Mouse (Mus musculus): ENCODE measurements around the gene Nipsnap1. TPM values are rescaled to one million over a fixed set of nuclear protein-coding genes. Genes with fewer than 3 reads are reported as not detected.

Nipsnap1 gene
- total and polyA plus RNA-seq, 3 experiments = 53.5 to 97.9 (median 79.3) TPM

- TF ChIP-seq JUN (IDR thresholded peaks at IDR 0.05; ENCODE audit: insufficient read depth, low read depth, low read length) (peak; percentile 64), USF2 (conservative IDR thresholded peaks at IDR 0.05; ENCODE audit: low read depth, low read length) (no peak), CHD2 (IDR thresholded peaks at IDR 0.05; ENCODE audit: low read length) (0 out of 2 replicates have a peak, but pooled peaks have one; percentile 21)
Observed at GRCm38 (mm10) chr11:4931009-4931601, 57.4 kb downstream of the Nipsnap1 start (continued).

DNA sequence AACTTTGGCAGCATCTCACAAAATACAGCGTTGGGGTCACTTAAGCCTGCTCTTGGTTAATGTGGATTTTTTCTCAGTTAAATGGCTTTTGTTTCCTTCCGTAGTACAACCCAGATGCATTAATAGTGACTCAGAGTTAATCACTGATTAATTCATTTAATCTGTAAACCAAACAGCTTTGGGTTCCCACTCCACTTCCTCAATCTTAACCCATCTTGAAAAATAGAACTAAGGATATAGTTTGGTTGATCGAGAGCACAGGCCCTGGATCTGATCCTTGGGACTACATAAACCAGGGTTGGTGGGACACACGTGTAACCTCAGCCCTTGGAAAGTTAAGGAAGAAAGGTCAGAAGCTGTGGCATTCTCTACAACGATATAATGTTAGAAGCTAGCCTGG, 62.5 kb downstream of the Nipsnap1 start:
- H3K4me3 ChIP-seq (replicated peaks in 1 of 3; ENCODE audit: low read depth in 2 of 3, low read length in 2 of 3, poor library complexity in 1 of 3) = no peak overlapping the region
- no peaks in the 10 kb centered on the region for H3K27me3 ChIP-seq (replicated peaks)
- TF ChIP-seq HCFC1 (IDR thresholded peaks at IDR 0.05; ENCODE audit: low read depth, low read length) (no peak), SIN3A (IDR thresholded peaks at IDR 0.05; ENCODE audit: low read length) (no peak), USF2 (conservative IDR thresholded peaks at IDR 0.05; ENCODE audit: low read depth, low read length) (no peak), GABPA (IDR thresholded peaks at IDR 0.05; ENCODE audit: insufficient replicate concordance, low read depth, low read length) (no peak), TCF12 (IDR thresholded peaks at IDR 0.05; ENCODE audit: low read depth, low read length) (no peak), ETS1 (conservative IDR thresholded peaks at IDR 0.05; ENCODE audit: low read depth, low read length) (no peak), MAX (IDR thresholded peaks at IDR 0.05; ENCODE audit: low read length) (no peak), MXI1 (IDR thresholded peaks at IDR 0.05; ENCODE audit: low read depth, low read length) (no peak), ELF1 (IDR thresholded peaks at IDR 0.05; ENCODE audit: low read depth, low read length) (no peak), PAX5 (IDR thresholded peaks at IDR 0.05; ENCODE audit: low read length) (no peak), RCOR1 (conservative IDR thresholded peaks at IDR 0.05; ENCODE audit: low read depth, low read length) (no peak), POLR2AphosphoS2 (IDR thresholded peaks at IDR 0.05; ENCODE audit: low read depth, low read length) (no peak), E2F4 (IDR thresholded peaks at IDR 0.05; ENCODE audit: insufficient replicate concordance, low read depth, low read length) (no peak), USF1 (IDR thresholded peaks at IDR 0.05; ENCODE audit: low read depth, low read length) (no peak), EP300 (IDR thresholded peaks at IDR 0.05; ENCODE audit: low read length) (no peak), RAD21 (IDR thresholded peaks at IDR 0.05; ENCODE audit: low read depth, low read length) (no peak), JUND (conservative IDR thresholded peaks at IDR 0.05; ENCODE audit: low read depth, low read length) (no peak), UBTF (IDR thresholded peaks at IDR 0.05; ENCODE audit: low read depth, low read length) (no peak)
- dilution Hi-C loops (cut with MboI; ENCODE audit: extremely low pct_ligation_motif_present, extremely low pct_unique_long_range_greater_than_20kb, low sequenced_read_pairs) = no loop called here
- H3K9ac ChIP-seq (ENCODE audit: insufficient read depth, low read depth) = no peak overlapping the region
- no peaks in the 10 kb centered on the region for H3K9me3 ChIP-seq (replicated peaks; ENCODE audit: low read length)
- no peaks in the 10 kb centered on the region for H3K79me2 ChIP-seq (replicated peaks; ENCODE audit: control insufficient read depth, extremely low read depth, insufficient read depth, poor library complexity, severe bottlenecking)
- peaks cover 0 to 9% of the 10 kb centered on the region in 2 experiments for H3K4me1 ChIP-seq (ENCODE audit: control insufficient read depth in 1 of 2, insufficient read depth in 2 of 2)
- DNase-seq (ENCODE audit: extremely low read depth) = no peak
- in situ Hi-C loops (cut with MboI; ENCODE audit: low pct_ligation_motif_present, low pct_unique_long_range_greater_than_20kb, low sequenced_read_pairs) = no loop called here
- H3K36me3 ChIP-seq (replicated peaks in 1 of 2; ENCODE audit: control insufficient read depth in 1 of 2, insufficient read depth in 1 of 2, low read length in 1 of 2) = peaks cover 0 to 11% of the 10 kb centered on the region in 2 experiments
- H3K4me2 ChIP-seq (ENCODE audit: insufficient read depth, low read depth, poor library complexity, severe bottlenecking) = no peak overlapping the region
- no peak overlapping the region for H3K27ac ChIP-seq (ENCODE audit: insufficient read depth, low read depth)

Other genes starting within 250 kb of the Nipsnap1 start
- gene Ascc2, start 236.2 kb upstream of the Nipsnap1 start, total RNA-seq (2012; rRNA removed) = 34.6 and 37.2 TPM in 2 replicates
- 25.1 and 26.0 TPM in 2 replicates for gene Ascc2, start 236.2 kb upstream of the Nipsnap1 start, total RNA-seq (2014; rRNA removed)
- 50.4 and 52.9 TPM in 2 replicates for gene Ascc2, start 236.2 kb upstream of the Nipsnap1 start, polyA plus RNA-seq (2012; ENCODE audit: insufficient read length, low read depth)
- gene Uqcr10, start 169.6 kb upstream of the Nipsnap1 start, total RNA-seq (2012; rRNA removed) = 1,522 and 1,539 TPM in 2 replicates
- 905 and 1,007 TPM in 2 replicates for gene Uqcr10, start 169.6 kb upstream of the Nipsnap1 start, total RNA-seq (2014; rRNA removed)
- 740 and 776 TPM in 2 replicates for gene Uqcr10, start 169.6 kb upstream of the Nipsnap1 start, polyA plus RNA-seq (2012; ENCODE audit: insufficient read length, low read depth)
- gene Zmat5, start 169.3 kb upstream of the Nipsnap1 start, total RNA-seq (2012; rRNA removed) = 74.8 and 75.2 TPM in 2 replicates
- gene Zmat5, start 169.3 kb upstream of the Nipsnap1 start, total RNA-seq (2014; rRNA removed) = 27.9 and 35.9 TPM in 2 replicates
- gene Zmat5, start 169.3 kb upstream of the Nipsnap1 start, polyA plus RNA-seq (2012; ENCODE audit: insufficient read length, low read depth) = 41.8 and 51.4 TPM in 2 replicates
- 0.50 and 0.51 TPM in 2 replicates for gene Cabp7, start 127.2 kb upstream of the Nipsnap1 start, total RNA-seq (2012; rRNA removed)
- gene Cabp7, start 127.2 kb upstream of the Nipsnap1 start, total RNA-seq (2014; rRNA removed) = not detected in 2 replicates
- gene Cabp7, start 127.2 kb upstream of the Nipsnap1 start, polyA plus RNA-seq (2012; ENCODE audit: insufficient read length, low read depth) = not detected in 2 replicates
- 45.2 and 53.6 TPM in 2 replicates for gene Nf2, start 24.4 kb upstream of the Nipsnap1 start, total RNA-seq (2012; rRNA removed)
- 50.7 and 54.7 TPM in 2 replicates for gene Nf2, start 24.4 kb upstream of the Nipsnap1 start, total RNA-seq (2014; rRNA removed)
- 103 and 108 TPM in 2 replicates for gene Nf2, start 24.4 kb upstream of the Nipsnap1 start, polyA plus RNA-seq (2012; ENCODE audit: insufficient read length, low read depth)
- gene Thoc5, start 21.4 kb downstream of the Nipsnap1 start, total RNA-seq (2012; rRNA removed) = 62.7 and 81.5 TPM in 2 replicates
- 35.2 and 37.7 TPM in 2 replicates for gene Thoc5, start 21.4 kb downstream of the Nipsnap1 start, total RNA-seq (2014; rRNA removed)
- 83.8 and 86.0 TPM in 2 replicates for gene Thoc5, start 21.4 kb downstream of the Nipsnap1 start, polyA plus RNA-seq (2012; ENCODE audit: insufficient read length, low read depth)
- not detected in 2 replicates for gene Nefh, start 74.1 kb downstream of the Nipsnap1 start, total RNA-seq (2012; rRNA removed)
- not detected in 2 replicates for gene Nefh, start 74.1 kb downstream of the Nipsnap1 start, total RNA-seq (2014; rRNA removed)
- 0.06 and 0.08 TPM in 2 replicates for gene Nefh, start 74.1 kb downstream of the Nipsnap1 start, polyA plus RNA-seq (2012; ENCODE audit: insufficient read length, low read depth)
- 43.8 and 44.2 TPM in 2 replicates for gene Ap1b1, start 112.9 kb downstream of the Nipsnap1 start, total RNA-seq (2012; rRNA removed)
- 31.2 and 38.6 TPM in 2 replicates for gene Ap1b1, start 112.9 kb downstream of the Nipsnap1 start, total RNA-seq (2014; rRNA removed)
- 51.5 and 57.8 TPM in 2 replicates for gene Ap1b1, start 112.9 kb downstream of the Nipsnap1 start, polyA plus RNA-seq (2012; ENCODE audit: insufficient read length, low read depth)
- gene Rasl10a, start 184.2 kb downstream of the Nipsnap1 start, total RNA-seq (2012; rRNA removed) = 6.5 and 9.1 TPM in 2 replicates
- 2.1 and 3.0 TPM in 2 replicates for gene Rasl10a, start 184.2 kb downstream of the Nipsnap1 start, total RNA-seq (2014; rRNA removed)
- 6.3 and 7.5 TPM in 2 replicates for gene Rasl10a, start 184.2 kb downstream of the Nipsnap1 start, polyA plus RNA-seq (2012; ENCODE audit: insufficient read length, low read depth)
- 8.8 and 10.0 TPM in 2 replicates for gene Gas2l1, start 191.4 kb downstream of the Nipsnap1 start, total RNA-seq (2012; rRNA removed)
- gene Gas2l1, start 191.4 kb downstream of the Nipsnap1 start, total RNA-seq (2014; rRNA removed) = 2.6 and 3.3 TPM in 2 replicates
- gene Gas2l1, start 191.4 kb downstream of the Nipsnap1 start, polyA plus RNA-seq (2012; ENCODE audit: insufficient read length, low read depth) = 10.2 and 12.5 TPM in 2 replicates
- 16.8 and 17.0 TPM in 2 replicates for gene Rhbdd3, start 225.0 kb downstream of the Nipsnap1 start, total RNA-seq (2012; rRNA removed)
- 11.6 and 15.0 TPM in 2 replicates for gene Rhbdd3, start 225.0 kb downstream of the Nipsnap1 start, total RNA-seq (2014; rRNA removed)
- gene Rhbdd3, start 225.0 kb downstream of the Nipsnap1 start, polyA plus RNA-seq (2012; ENCODE audit: insufficient read length, low read depth) = 16.0 and 20.6 TPM in 2 replicates
- 399 and 425 TPM in 2 replicates for gene Ewsr1, start 225.3 kb downstream of the Nipsnap1 start, total RNA-seq (2012; rRNA removed)
- 418 and 428 TPM in 2 replicates for gene Ewsr1, start 225.3 kb downstream of the Nipsnap1 start, total RNA-seq (2014; rRNA removed)
- 1,159 and 1,267 TPM in 2 replicates for gene Ewsr1, start 225.3 kb downstream of the Nipsnap1 start, polyA plus RNA-seq (2012; ENCODE audit: insufficient read length, low read depth)

Measured in CH12.LX (cell line).